Mouse (Mus musculus) kidney, adult 18-20 months (tissue): Measurements from ENCODE around the gene G430095P16Rik.
A peak's percentile ranks its signal among the peaks of the same experiment; 100 is the strongest.

Experiments
- DNase-seq: peaks from one replicate; pipeline ENCODE4 v3.0.0; 2021

G430095P16Rik gene

GRCm38 (mm10) chr8:84772628-84773027 lies 49.8 kb downstream of the G430095P16Rik start:
- no peak for DNase-seq

DNA sequence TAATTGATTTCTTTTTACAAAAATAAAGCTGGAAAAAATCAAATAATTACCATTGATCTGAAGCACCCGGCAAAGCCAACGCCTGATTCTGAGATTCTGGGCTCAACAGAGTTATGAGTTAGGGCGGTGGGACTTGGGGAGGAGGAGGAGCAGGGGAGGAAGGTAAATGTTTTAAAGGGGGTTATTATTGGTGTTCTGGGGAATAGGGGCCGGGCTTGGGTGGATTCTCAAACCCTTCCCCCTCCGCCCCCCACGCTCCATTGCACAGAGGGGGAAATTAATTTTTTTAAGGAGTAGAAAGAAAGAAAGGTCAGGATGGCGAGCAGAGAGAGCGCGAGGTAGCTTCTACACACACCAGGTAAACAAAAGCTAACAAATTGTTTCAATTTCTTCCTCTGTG lies 50.5 kb downstream of the G430095P16Rik start:
- no peak for DNase-seq

- DNase-seq = peak; percentile 66
Measured at GRCm38 (mm10) chr8:84773833-84774232, 51.0 kb downstream of the G430095P16Rik start.

DNA sequence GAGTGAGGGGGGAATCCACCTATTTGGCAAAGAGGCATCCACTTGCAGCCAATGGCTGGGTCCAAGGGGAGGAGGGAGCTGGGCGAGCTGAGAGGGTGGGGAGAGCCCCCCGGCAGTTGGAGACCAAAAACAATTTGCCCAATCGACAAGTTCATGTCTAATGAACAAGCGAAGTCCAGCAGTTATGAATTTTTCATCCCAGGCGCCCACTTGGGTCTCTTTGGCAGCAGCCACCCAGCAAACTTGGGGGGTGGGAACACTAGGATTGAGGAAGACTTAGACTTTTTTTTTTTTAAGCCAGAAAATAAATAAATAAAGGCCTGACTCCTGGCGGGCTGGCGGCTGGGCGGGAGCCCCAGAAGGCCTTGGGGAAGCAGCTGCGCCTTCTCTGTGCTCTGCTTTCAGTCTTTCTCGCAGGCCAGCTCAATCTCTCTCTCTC lies 51.7 kb downstream of the G430095P16Rik start:
- peak; percentile 43 for DNase-seq

GRCm38 (mm10) chr8:84775105-84775591 lies 52.3 kb downstream of the G430095P16Rik start:
- no peak for DNase-seq

DNA sequence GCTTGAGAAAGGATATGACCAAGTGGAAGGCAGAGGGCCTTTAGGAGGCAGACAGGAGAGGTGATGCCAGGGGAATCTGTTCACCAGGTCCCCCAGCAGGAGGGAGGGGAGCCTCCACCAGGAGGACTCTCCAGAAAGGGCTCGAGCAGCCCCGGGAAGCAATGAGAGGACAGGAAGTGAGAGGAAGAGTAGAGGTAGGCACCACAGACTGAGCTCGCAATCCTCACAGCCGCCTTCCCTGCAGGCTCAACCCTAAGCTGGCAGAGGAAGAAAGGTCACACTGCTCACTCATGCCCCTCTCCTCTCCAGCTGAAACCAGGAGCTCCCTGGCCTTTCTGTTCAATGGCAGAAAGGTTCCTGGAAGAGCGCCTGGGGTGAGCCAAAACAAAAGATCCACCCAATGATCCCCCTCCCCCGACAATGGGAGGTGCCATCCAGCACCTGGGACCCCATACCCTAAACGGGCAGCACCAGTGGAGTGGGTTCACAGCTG lies 52.9 kb downstream of the G430095P16Rik start:
- no peak for DNase-seq
